Mouse (Mus musculus) liver, adult 2 months (tissue): ENCODE measurements around the gene Ripply2. TPM values are rescaled to one million over a fixed set of nuclear protein-coding genes. Genes with fewer than 3 reads are reported as not detected.

Source experiments
- DNase-seq: peaks from one replicate; pipeline ENCODE4 v3.0.0-alpha.2; 2011; ENCODE audit warnings: low read depth, low spot score; ENCODE audit errors: extremely low read depth
- H3K27ac ChIP-seq: fragments of 200-500 bp; replicated peaks from 2 replicates; pipeline ENCODE4 v1.5.1; 2012; ENCODE audit warnings: low read depth, mild to moderate bottlenecking, control low read depth, inconsistent platforms, low read length; ENCODE audit not compliant: insufficient read depth
- H3K27me3 ChIP-seq: fragments of 200-500 bp; 2 replicates; pipeline ENCODE4 v1.6.1; 2012; ENCODE audit warnings: mild to moderate bottlenecking, moderate library complexity, low read length, inconsistent platforms; ENCODE audit not compliant: control insufficient read depth, insufficient read depth
- H3K36me3 ChIP-seq: fragments of 200-500 bp; 2 replicates; pipeline ENCODE4 v1.6.1; 2012; ENCODE audit warnings: low read length, inconsistent platforms; ENCODE audit not compliant: control insufficient read depth, insufficient read depth
- H3K4me1 ChIP-seq: fragments of 200-500 bp; 2 replicates; pipeline ENCODE4 v1.6.1; 2011; ENCODE audit warnings: low read length; ENCODE audit not compliant: control insufficient read depth, insufficient read depth
- H3K4me3 ChIP-seq: fragments of 200-500 bp; 2 replicates; pipeline ENCODE4 v1.5.1; 2011; ENCODE audit warnings: low read depth, mild to moderate bottlenecking, control low read depth, low read length, moderate library complexity; ENCODE audit not compliant: insufficient read depth
- H3K79me2 ChIP-seq: fragments of 200-500 bp; 2 replicates; pipeline ENCODE4 v1.6.1; 2012; ENCODE audit warnings: inconsistent platforms, mild to moderate bottlenecking, low read length, moderate library complexity; ENCODE audit not compliant: control insufficient read depth, insufficient read depth
- H3K9ac ChIP-seq: fragments of 200-500 bp; 2 replicates; pipeline ENCODE4 v1.6.1; 2012; ENCODE audit warnings: low read depth, mild to moderate bottlenecking, control low read depth, inconsistent platforms, low read length
- CTCF ChIP-seq: fragments of 200-500 bp; IDR thresholded peaks from 2 replicates; pipeline ENCODE4 v1.5.1; 2011; ENCODE audit warnings: low read depth, low read length, control low read depth
- POLR2A ChIP-seq: fragments of 200-500 bp; IDR thresholded peaks from 2 replicates; pipeline ENCODE4 v1.6.1; 2011; ENCODE audit warnings: low read length, control low read depth; ENCODE audit not compliant: insufficient read depth; ENCODE audit errors: extremely low read depth
- WGBS: fragments of 180-500 bp; shearing (Covaris S2); methylation state at CpG from one replicate; pipeline ENCODE4 v1.1.7; 2018; 5-methylcytosine and 5-hydroxymethylcytosine counted together
- polyA plus RNA-seq: library from polyadenylated mRNA; depleted of rRNA; stranded (reverse); fragments of >200 nt; gene quantifications from 2 replicates; pipeline ENCODE4 v1.2.3, GENCODE M21; 2012
- total RNA-seq: library from RNA; depleted of rRNA; stranded (reverse); fragments of >200 nt; gene quantifications from 2 replicates; pipeline ENCODE4 v1.2.3, GENCODE M21; 2014

The Ripply2 gene
- total and polyA plus RNA-seq, 2 experiments = not detected

- no peak overlapping the region for H3K9ac ChIP-seq
- no peak overlapping the region for H3K4me3 ChIP-seq
- DNase-seq = no peak
- no peak for TF ChIP-seq POLR2A
- TF ChIP-seq CTCF = no peak
- H3K4me1 ChIP-seq = no peaks in the 10 kb centered on the region
- 44% methylated on average over 2 of the region's 2 CpGs for WGBS
- no peaks in the 10 kb centered on the region; the same call in 1 of the 2 replicates for H3K27me3 ChIP-seq
- no peaks in the 10 kb centered on the region for H3K79me2 ChIP-seq
- H3K36me3 ChIP-seq = no peaks in the 10 kb centered on the region
- H3K27ac ChIP-seq = no peak overlapping the region
These were observed 34.4 kb upstream of the Ripply2 start for GRCm38 (mm10) chr9:86980942-86981341.

GRCm38 (mm10) chr9:86981551-86981950, 33.8 kb upstream of the Ripply2 start:
- H3K79me2 ChIP-seq = no peaks in the 10 kb centered on the region
- TF ChIP-seq CTCF (no peak), POLR2A (no peak)
- no peak overlapping the region for H3K9ac ChIP-seq
- H3K27me3 ChIP-seq = no peaks in the 10 kb centered on the region; the same call in 1 of the 2 replicates
- no peak for DNase-seq
- no peaks in the 10 kb centered on the region for H3K36me3 ChIP-seq
- no peaks in the 10 kb centered on the region for H3K4me1 ChIP-seq
- H3K27ac ChIP-seq = no peak overlapping the region
- 12% methylated on average over 10 of the region's 10 CpGs for WGBS
- no peak overlapping the region for H3K4me3 ChIP-seq

- TF ChIP-seq POLR2A (no peak), CTCF (no peak)
- H3K27me3 ChIP-seq = no peaks in the 10 kb centered on the region; the same call in 1 of the 2 replicates
- no peaks in the 10 kb centered on the region for H3K36me3 ChIP-seq
- no peak overlapping the region for H3K9ac ChIP-seq
- H3K79me2 ChIP-seq = no peaks in the 10 kb centered on the region
- no peak for DNase-seq
- H3K27ac ChIP-seq = no peak overlapping the region
- no peak overlapping the region for H3K4me3 ChIP-seq
- H3K4me1 ChIP-seq = no peaks in the 10 kb centered on the region
- WGBS = 68% methylated on average over 3 of the region's 3 CpGs
These were observed 30.8 kb upstream of the Ripply2 start for GRCm38 (mm10) chr9:86984583-86984982.

- 59% methylated on average over 6 of the region's 6 CpGs for WGBS
- H3K27ac ChIP-seq = no peak overlapping the region
- no peaks in the 10 kb centered on the region; the same call in 1 of the 2 replicates for H3K27me3 ChIP-seq
- no peak for TF ChIP-seq POLR2A
- no peak for TF ChIP-seq CTCF
- no peak for DNase-seq
- H3K79me2 ChIP-seq = no peaks in the 10 kb centered on the region
- H3K4me3 ChIP-seq = no peak overlapping the region
- no peak overlapping the region for H3K9ac ChIP-seq
- no peaks in the 10 kb centered on the region for H3K4me1 ChIP-seq
- H3K36me3 ChIP-seq = no peaks in the 10 kb centered on the region
These were observed 30.2 kb upstream of the Ripply2 start for GRCm38 (mm10) chr9:86985105-86985504.

- DNase-seq = no peak
- H3K27me3 ChIP-seq = no peaks in the 10 kb centered on the region
- H3K27ac ChIP-seq = no peak overlapping the region
- WGBS = 75% methylated on average over 7 of the region's 7 CpGs
- no peaks in the 10 kb centered on the region for H3K4me1 ChIP-seq
- no peak overlapping the region for H3K4me3 ChIP-seq
- no peaks in the 10 kb centered on the region for H3K79me2 ChIP-seq
- H3K9ac ChIP-seq = no peak overlapping the region
- TF ChIP-seq CTCF (no peak), POLR2A (no peak)
- H3K36me3 ChIP-seq = no peaks in the 10 kb centered on the region
These were observed 28.5 kb upstream of the Ripply2 start for GRCm38 (mm10) chr9:86986703-86987296.

GRCm38 (mm10) chr9:86989822-86990221, 25.5 kb upstream of the Ripply2 start:
- H3K79me2 ChIP-seq = no peaks in the 10 kb centered on the region
- H3K9ac ChIP-seq = no peak overlapping the region
- no peaks in the 10 kb centered on the region for H3K36me3 ChIP-seq
- no peaks in the 10 kb centered on the region for H3K4me1 ChIP-seq
- no peaks in the 10 kb centered on the region for H3K27me3 ChIP-seq
- no peak overlapping the region for H3K27ac ChIP-seq
- no peak for DNase-seq
- H3K4me3 ChIP-seq = no peak overlapping the region
- TF ChIP-seq POLR2A (no peak), CTCF (no peak)
